Mouse (Mus musculus) ES-E14 (cell line): ENCODE data around the gene Efcab10. TPM values are rescaled to one million over a fixed set of nuclear protein-coding genes. Genes with fewer than 3 reads are reported as not detected.

Source experiments
- DNase-seq: peaks from one replicate; pipeline ENCODE4 v3.0.0-alpha.2; 2013; ENCODE audit warnings: low read depth, low spot score
- H3K27ac ChIP-seq: 2 replicates; pipeline ENCODE4 v1.5.1; 2012; ENCODE audit warnings: low read depth, mild to moderate bottlenecking, low read length, moderate library complexity, mixed read lengths; ENCODE audit not compliant: poor library complexity, insufficient read depth, severe bottlenecking
- H3K36me3 ChIP-seq: 2 replicates; pipeline ENCODE4 v1.6.1; 2012; ENCODE audit warnings: mild to moderate bottlenecking, low read length, moderate library complexity, mixed read lengths; ENCODE audit not compliant: control insufficient read depth, poor library complexity, insufficient read depth, severe bottlenecking
- H3K4me1 ChIP-seq, 2 experiments: fragments of 150-350 bp in 1 of 2; sonication (generic) in 1 of 2; 2 replicates each; pipeline ENCODE4 v1.6.1; 2012; ENCODE audit warnings: low read length in 2 of 2, mild to moderate bottlenecking in 1 of 2, mixed read lengths in 1 of 2; ENCODE audit not compliant: control insufficient read depth in 2 of 2, insufficient read depth in 2 of 2, poor library complexity in 1 of 2
- H3K4me3 ChIP-seq, 2 experiments: fragments of 150-350 bp in 1 of 2; sonication (generic) in 1 of 2; 2 replicates each; pipeline ENCODE4 v1.5.1; 2012; ENCODE audit warnings: low read length in 2 of 2, low read depth in 1 of 2, mild to moderate bottlenecking in 1 of 2, mixed read lengths in 1 of 2; ENCODE audit not compliant: insufficient read depth in 1 of 2, poor library complexity in 1 of 2, severe bottlenecking in 1 of 2
- H3K9ac ChIP-seq: 2 replicates; pipeline ENCODE4 v1.6.1; 2012; ENCODE audit warnings: low read depth, mild to moderate bottlenecking, low read length, mixed read lengths; ENCODE audit not compliant: poor library complexity, insufficient read depth, severe bottlenecking
- H3K9me3 ChIP-seq: fragments of 150-350 bp; sonication (generic); 2 replicates; pipeline ENCODE4 v1.6.1; 2012; ENCODE audit warnings: low read depth, mild to moderate bottlenecking, low read length; ENCODE audit not compliant: control insufficient read depth, insufficient read depth
- CHD2 ChIP-seq: IDR thresholded peaks from 2 replicates; pipeline ENCODE4 v1.6.1; 2014; ENCODE audit warnings: mild to moderate bottlenecking, low read depth, low read length, inconsistent platforms
- HCFC1 ChIP-seq: IDR thresholded peaks from 2 replicates; pipeline ENCODE4 v1.6.1; 2012; ENCODE audit warnings: low read length, inconsistent platforms, borderline replicate concordance; ENCODE audit not compliant: insufficient read depth
- MAFK ChIP-seq: IDR thresholded peaks from 2 replicates; pipeline ENCODE4 v1.6.1; 2014; ENCODE audit warnings: mild to moderate bottlenecking, low read depth, low read length, inconsistent platforms; ENCODE audit not compliant: insufficient read depth
- ZC3H11A ChIP-seq: IDR thresholded peaks from 2 replicates; pipeline ENCODE4 v1.6.1; 2012; ENCODE audit warnings: low read depth, mild to moderate bottlenecking, inconsistent platforms, low read length, borderline replicate concordance
- ZNF384 ChIP-seq: IDR thresholded peaks from 2 replicates; pipeline ENCODE4 v1.6.1; 2012; ENCODE audit warnings: low read depth, low read length, inconsistent platforms
- in situ Hi-C, 2 experiments: fragments of 600-800 bp; cut with MboI; formaldehyde crosslinking; loops; one replicate each; pipeline ENCODE4 v1.15.1; 2025; ENCODE audit warnings: low sequenced_read_pairs in 2 of 2, inconsistent platforms in 1 of 2; ENCODE audit not compliant: unreplicated experiment in 2 of 2
- total RNA-seq: library from RNA; depleted of rRNA; stranded (reverse); fragments of 300-350 nt; gene quantifications from 2 replicates; pipeline ENCODE4 v1.2.3, GENCODE M21; 2012

Efcab10 gene
- total RNA-seq, 1 experiment: not detected

GRCm38 (mm10) chr12:33424329-33424728 is 29.7 kb downstream of the Efcab10 start:
- Histone ChIP-seq H3K9me3 (no peaks in the 10 kb centered on the region), H3K36me3 (no peaks in the 10 kb centered on the region), H3K27ac (no peak overlapping the region), H3K4me1 (peaks cover 10 to 14% of the 10 kb centered on the region in 2 experiments; a peak in 3 of 4 replicates), H3K9ac (no peak overlapping the region), H3K4me3 (no peak overlapping the region)
- DNase-seq: peak; percentile 59
- TF ChIP-seq ZC3H11A (peak; percentile 68), HCFC1 (no peak)
- in situ Hi-C loops: loop anchor here in 1 of 2 experiments (5.0 kb wide), 1 partner anchor 37 kb away; no protein-coding TSS in a partner anchor

- no peak for TF ChIP-seq MAFK
- TF ChIP-seq CHD2: no peak
- TF ChIP-seq ZNF384: no peak
- TF ChIP-seq HCFC1: no peak
- TF ChIP-seq ZC3H11A: no peak
- Histone ChIP-seq H3K4me1 (peaks cover 10 to 14% of the 10 kb centered on the region in 2 experiments; a peak in 3 of 4 replicates), H3K9ac (no peak overlapping the region), H3K27ac (peak overlapping the region; percentile 81; the same call in 1 of the 2 replicates), H3K36me3 (no peaks in the 10 kb centered on the region), H3K4me3 (no peak overlapping the region), H3K9me3 (no peaks in the 10 kb centered on the region)
- in situ Hi-C loops: no loop called here
- no peak for DNase-seq
Observed at GRCm38 (mm10) chr12:33427293-33427692, 32.6 kb downstream of the Efcab10 start.

GRCm38 (mm10) chr12:33427726-33428125 is 33.1 kb downstream of the Efcab10 start:
- DNase-seq: no peak
- in situ Hi-C loops: no loop called here

GRCm38 (mm10) chr12:33429387-33430160 is 34.9 kb downstream of the Efcab10 start, which contains the start of gene Twistnb:
Twistnb (plus strand) TSS chr12:33429635.
- no peaks in the 10 kb centered on the region for H3K9me3 ChIP-seq
- peak within 1 kb of the TSS; percentile 77 for H3K27ac ChIP-seq
- H3K9ac ChIP-seq: peak within 1 kb of the TSS; percentile 98
- in situ Hi-C loops: no loop called here
- TF ChIP-seq ZC3H11A (peak; percentile 24; the same call in 1 of the 2 replicates), ZNF384 (no peak), HCFC1 (peak; percentile 83), CHD2 (no peak)
- DNase-seq: peak; percentile 98
- H3K36me3 ChIP-seq: no peaks in the 10 kb centered on the region
- peak within 1 kb of the TSS; percentile 79 to 98 for H3K4me3 ChIP-seq
- H3K4me1 ChIP-seq: peaks cover 10 to 12% of the 10 kb centered on the region in 2 experiments; a peak in 3 of 4 replicates

More at GRCm38 (mm10) chr12:33427726-33428125, 33.1 kb downstream of the Efcab10 start:
- H3K36me3 ChIP-seq: no peaks in the 10 kb centered on the region
- no peaks in the 10 kb centered on the region for H3K9me3 ChIP-seq
- peak overlapping the region; percentile 81 for H3K27ac ChIP-seq
- H3K4me1 ChIP-seq: peaks cover 10 to 14% of the 10 kb centered on the region in 2 experiments; a peak in 3 of 4 replicates
- no peak for TF ChIP-seq ZNF384
- TF ChIP-seq ZC3H11A: no peak
- no peak for TF ChIP-seq HCFC1
- no peak for TF ChIP-seq CHD2
- TF ChIP-seq MAFK: no peak
- H3K4me3 ChIP-seq: no peak overlapping the region
- H3K9ac ChIP-seq: no peak overlapping the region; the same call in 1 of the 2 replicates
